In the genomic region with DNA sequence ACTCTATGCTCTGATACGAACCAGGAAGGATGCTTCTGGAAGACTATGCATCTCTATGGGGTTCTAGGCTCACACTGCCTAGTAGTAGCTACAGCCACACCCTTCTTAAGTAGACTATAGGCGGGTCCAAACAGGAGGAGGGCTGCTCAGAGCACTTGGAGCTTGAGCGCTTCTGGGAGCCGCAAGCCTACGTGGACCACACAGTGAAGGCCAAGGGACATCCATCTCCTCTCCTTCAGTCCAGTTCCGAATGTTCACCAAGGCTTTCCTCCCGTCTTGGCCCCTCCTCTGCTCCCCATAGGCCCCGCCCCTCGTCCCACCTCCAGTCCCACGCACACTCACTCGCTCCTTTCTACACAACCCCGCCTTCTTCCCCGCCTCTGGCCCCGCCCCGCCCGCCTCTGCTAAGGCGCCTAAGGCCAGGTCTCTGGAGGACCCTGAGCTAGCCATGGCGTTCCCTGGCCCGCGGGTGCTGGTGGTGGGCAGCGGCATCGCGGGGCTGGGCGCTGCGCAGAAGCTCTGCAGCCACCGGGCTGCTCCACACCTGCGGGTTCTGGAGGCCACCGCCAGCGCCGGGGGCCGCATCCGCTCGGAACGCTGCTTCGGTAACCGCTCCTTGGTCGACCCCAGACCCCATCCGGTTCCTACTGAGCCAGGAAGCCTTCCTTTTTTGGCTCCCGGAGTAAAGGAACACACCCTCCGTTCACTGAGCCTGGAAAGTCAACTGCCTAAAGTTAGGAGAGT, we compare ENCODE assay signal across 8 mouse cellular contexts. TPM values are rescaled to one million over a fixed set of nuclear protein-coding genes. Genes with fewer than 3 reads are reported as not detected.
DNase-seq lines count a peak whose midpoint lies in the region; ATAC-seq and TF ChIP-seq lines count a peak whose summit lies in the region.

No protein-coding gene starts in this region.

- peaks cover 13 to 21% of the 10 kb centered on the region in 2 experiments for H3K36me3 ChIP-seq in CH12.LX (replicated peaks in 1 of 2; ENCODE audit: control insufficient read depth in 1 of 2, insufficient read depth in 1 of 2, low read length in 1 of 2)
- no peaks in the 10 kb centered on the region for H3K36me3 ChIP-seq in forebrain, embryonic 11.5 days (ENCODE audit: control insufficient read depth, insufficient read depth, low read length)
- 0 out of 2 replicates have a peak, but pooled peaks cover 3% of the 10 kb centered on the region for H3K36me3 ChIP-seq in heart, embryonic 16.5 days (ENCODE audit: control insufficient read depth, insufficient read depth)
- H3K36me3 ChIP-seq in liver, embryonic 14.5 days (replicated peaks; ENCODE audit: control insufficient read depth, insufficient read depth, low read depth) = no peaks in the 10 kb centered on the region
- peaks cover 8% of the 10 kb centered on the region; the same call in 1 of the 2 replicates for H3K36me3 ChIP-seq in stomach, embryonic 15.5 days

- TF ChIP-seq EP300 in CH12.LX (IDR thresholded peaks at IDR 0.05; ENCODE audit: low read length) = no peak
- no peak for TF ChIP-seq EP300 in liver, embryonic 14.5 days (IDR thresholded peaks at IDR 0.05; ENCODE audit: low read depth)

- peak overlapping the region; percentile 47 to 90 (median 84) for H3K4me3 ChIP-seq in CH12.LX (replicated peaks in 1 of 3; ENCODE audit: low read depth in 2 of 3, low read length in 2 of 3, poor library complexity in 1 of 3)
- peak overlapping the region; percentile 69 for H3K4me3 ChIP-seq in forebrain, embryonic 11.5 days (ENCODE audit: low read depth, low read length)
- peak overlapping the region; percentile 72 for H3K4me3 ChIP-seq in heart, embryonic 16.5 days (ENCODE audit: low read length)
- H3K4me3 ChIP-seq in liver, embryonic 14.5 days (ENCODE audit: insufficient read depth in 1 of 2, low read depth in 2 of 2, low read length in 2 of 2) = peak overlapping the region; percentile 60 to 69
- peak overlapping the region; percentile 73 for H3K4me3 ChIP-seq in stomach, embryonic 15.5 days (replicated peaks)

- 2% methylated on average over 40 of the region's 40 CpGs for WGBS in forebrain, embryonic 11.5 days
- WGBS in heart, embryonic 16.5 days = 2% methylated on average over 40 of the region's 40 CpGs
- WGBS in liver, embryonic 14.5 days (ENCODE audit: insufficient replicate concordance) = 1% methylated on average over 40 of the region's 40 CpGs
- under 1% methylated on average over 40 of the region's 40 CpGs for WGBS in stomach, embryonic 15.5 days

- peak overlapping the region; percentile 93 for H3K27ac ChIP-seq in CH12.LX (ENCODE audit: insufficient read depth, low read depth)
- H3K27ac ChIP-seq in forebrain, embryonic 11.5 days (ENCODE audit: low read depth, low read length) = no peak overlapping the region
- H3K27ac ChIP-seq in heart, embryonic 16.5 days (ENCODE audit: low read length) = peak overlapping the region; percentile 17; the same call in 1 of the 2 replicates
- H3K27ac ChIP-seq in liver, embryonic 14.5 days = no peak overlapping the region
- H3K27ac ChIP-seq in stomach, embryonic 15.5 days = peak overlapping the region; percentile 72

- TF ChIP-seq RAD21 in CH12.LX (IDR thresholded peaks at IDR 0.05; ENCODE audit: low read depth, low read length) = no peak

- H3K79me2 ChIP-seq in CH12.LX (replicated peaks; ENCODE audit: control insufficient read depth, extremely low read depth, insufficient read depth, poor library complexity, severe bottlenecking) = peaks cover 3% of the 10 kb centered on the region

- peak overlapping the region; percentile 89 for H3K9ac ChIP-seq in CH12.LX (ENCODE audit: insufficient read depth, low read depth)
- peak overlapping the region; percentile 76 for H3K9ac ChIP-seq in forebrain, embryonic 11.5 days (ENCODE audit: low read length)
- peak overlapping the region; percentile 79 for H3K9ac ChIP-seq in heart, embryonic 16.5 days (ENCODE audit: low read length)
- H3K9ac ChIP-seq in liver, embryonic 14.5 days (replicated peaks) = peak overlapping the region; percentile 63
- peak overlapping the region; percentile 90 for H3K9ac ChIP-seq in stomach, embryonic 15.5 days

- DNase-seq in CH12.LX (ENCODE audit: extremely low read depth) = peak; percentile 96
- DNase-seq in c-Kit-positive CD71-positive TER-119-positive erythroid progenitor cells, embryonic 14.5 days (ENCODE audit: low spot score) = peak; percentile 87
- peak; percentile 97 for DNase-seq in forebrain, embryonic 11.5 days (ENCODE audit: low spot score)
- peak; percentile 97 to 99 for DNase-seq in kidney, postnatal 36 days
- peak; percentile 74 to 82 (median 77) for DNase-seq in liver, embryonic 14.5 days (ENCODE audit: low read depth in 3 of 3, low spot score in 3 of 3)
- peak; percentile 93 for DNase-seq in neural tube, embryonic 10.5 days (ENCODE audit: extremely low spot score, low spot score)

- peak; percentile 99 for ATAC-seq in forebrain, embryonic 11.5 days (replicated peaks; ENCODE audit: low FRiP score)
- ATAC-seq in heart, embryonic 16.5 days (replicated peaks; ENCODE audit: extremely low read depth, insufficient read depth, low FRiP score) = peak; percentile 98
- peak; percentile 99 for ATAC-seq in liver, embryonic 14.5 days (ENCODE audit: insufficient read depth)
- ATAC-seq in stomach, embryonic 15.5 days (ENCODE audit: insufficient read depth, low FRiP score, low read depth) = peak; percentile 97

- dilution Hi-C loops in CH12.LX (cut with MboI; ENCODE audit: extremely low pct_ligation_motif_present, extremely low pct_unique_long_range_greater_than_20kb, low sequenced_read_pairs) = no loop called here

- peaks cover 20 to 75% of the 10 kb centered on the region in 2 experiments for H3K4me1 ChIP-seq in CH12.LX (ENCODE audit: control insufficient read depth in 1 of 2, insufficient read depth in 2 of 2)
- H3K4me1 ChIP-seq in forebrain, embryonic 11.5 days (replicated peaks; ENCODE audit: control insufficient read depth, insufficient read depth, low read length) = peaks cover 3% of the 10 kb centered on the region; the same call in 1 of the 2 replicates
- H3K4me1 ChIP-seq in heart, embryonic 16.5 days (ENCODE audit: control insufficient read depth, insufficient read depth, low read length) = peaks cover 5% of the 10 kb centered on the region
- H3K4me1 ChIP-seq in liver, embryonic 14.5 days (replicated peaks; ENCODE audit: control insufficient read depth in 2 of 2, insufficient read depth in 2 of 2, low read length in 1 of 2) = peaks cover 5 to 21% of the 10 kb centered on the region in 2 experiments; a peak in 3 of 4 replicates
- peaks cover 13% of the 10 kb centered on the region for H3K4me1 ChIP-seq in stomach, embryonic 15.5 days

- H3K27me3 ChIP-seq in CH12.LX (replicated peaks) = no peaks in the 10 kb centered on the region
- no peaks in the 10 kb centered on the region for H3K27me3 ChIP-seq in forebrain, embryonic 11.5 days (ENCODE audit: control insufficient read depth, insufficient read depth, low read length)
- H3K27me3 ChIP-seq in heart, embryonic 16.5 days (ENCODE audit: control insufficient read depth, insufficient read depth, low read length) = no peaks in the 10 kb centered on the region
- no peaks in the 10 kb centered on the region for H3K27me3 ChIP-seq in liver, embryonic 14.5 days (ENCODE audit: control insufficient read depth, insufficient read depth, low read length)
- H3K27me3 ChIP-seq in stomach, embryonic 15.5 days (replicated peaks) = no peaks in the 10 kb centered on the region

- TF ChIP-seq POLR2A in CH12.LX (IDR thresholded peaks at IDR 0.05; ENCODE audit: low read depth, low read length) = peak; percentile 71

- no peaks in the 10 kb centered on the region for H3K9me3 ChIP-seq in CH12.LX (replicated peaks; ENCODE audit: low read length)
- H3K9me3 ChIP-seq in forebrain, embryonic 11.5 days (ENCODE audit: control insufficient read depth, low read length) = no peaks in the 10 kb centered on the region
- no peaks in the 10 kb centered on the region for H3K9me3 ChIP-seq in heart, embryonic 16.5 days (replicated peaks; ENCODE audit: control insufficient read depth, low read length)
- H3K9me3 ChIP-seq in liver, embryonic 14.5 days (ENCODE audit: control insufficient read depth, low read length) = no peaks in the 10 kb centered on the region
- no peaks in the 10 kb centered on the region for H3K9me3 ChIP-seq in stomach, embryonic 15.5 days

- peak overlapping the region; percentile 86 for H3K4me2 ChIP-seq in CH12.LX (ENCODE audit: insufficient read depth, low read depth, poor library complexity, severe bottlenecking)
- peak overlapping the region; percentile 85 for H3K4me2 ChIP-seq in forebrain, embryonic 11.5 days (ENCODE audit: low read depth, low read length, severe bottlenecking)
- peak overlapping the region; percentile 69 for H3K4me2 ChIP-seq in heart, embryonic 16.5 days (ENCODE audit: low read depth, low read length)
- H3K4me2 ChIP-seq in liver, embryonic 14.5 days (ENCODE audit: low read depth) = peak overlapping the region; percentile 88
- H3K4me2 ChIP-seq in stomach, embryonic 15.5 days = peak overlapping the region; percentile 67

- in situ Hi-C loops in CH12.LX (cut with MboI; ENCODE audit: low pct_ligation_motif_present, low pct_unique_long_range_greater_than_20kb, low sequenced_read_pairs) = no loop called here

- no peak for TF ChIP-seq CTCF in CH12.LX (conservative IDR thresholded peaks at IDR 0.05 in 1 of 2, IDR thresholded peaks at IDR 0.05 in 1 of 2; ENCODE audit: low read depth in 2 of 2, low read length in 2 of 2)
- TF ChIP-seq CTCF in liver, embryonic 14.5 days (IDR thresholded peaks at IDR 0.05; ENCODE audit: low read depth) = no peak

RNA-seq across cellular contexts. Expression of a gene that starts 9.2 kb away (rescaled TPM):
- total RNA-seq in CH12.LX (2012; rRNA removed) (39.8 and 43.3 TPM in 2 replicates), CH12.LX (2014; rRNA removed) (72.0 and 74.4 TPM in 2 replicates)
- 43.8 and 47.8 TPM in 2 replicates for polyA plus RNA-seq in CH12.LX (2012; ENCODE audit: insufficient read length, low read depth)
- polyA plus RNA-seq in forebrain, embryonic 11.5 days (2014; fragmentation: Nextera tagmentation; extraction: Ambion mirVana) = 143 and 147 TPM in 2 replicates
- 244 and 266 TPM in 2 replicates for polyA plus RNA-seq in heart, embryonic 16.5 days (2015; fragmentation: Nextera tagmentation; extraction: Ambion mirVana)
- 36.5 and 45.7 TPM in 2 replicates for polyA plus RNA-seq in liver, embryonic 14.5 days (2012; rRNA removed)
- 97.2 and 99.0 TPM in 2 replicates for polyA plus RNA-seq in liver, embryonic 14.5 days (2014; fragmentation: Nextera tagmentation; extraction: Ambion mirVana)
- polyA plus RNA-seq in stomach, embryonic 15.5 days (2015; fragmentation: Nextera tagmentation; extraction: Ambion mirVana) = 155 and 165 TPM in 2 replicates

RNA-seq across cellular contexts. Expression of a gene that starts 9.9 kb away (rescaled TPM):
- total RNA-seq in CH12.LX (2012; rRNA removed) (40.0 and 42.3 TPM in 2 replicates), CH12.LX (2014; rRNA removed) (34.5 and 36.6 TPM in 2 replicates)
- 30.4 and 39.7 TPM in 2 replicates for polyA plus RNA-seq in CH12.LX (2012; ENCODE audit: insufficient read length, low read depth)
- polyA plus RNA-seq in forebrain, embryonic 11.5 days (2014; fragmentation: Nextera tagmentation; extraction: Ambion mirVana) = 12.4 and 13.0 TPM in 2 replicates
- polyA plus RNA-seq in heart, embryonic 16.5 days (2015; fragmentation: Nextera tagmentation; extraction: Ambion mirVana) = 9.5 and 12.9 TPM in 2 replicates
- polyA plus RNA-seq in liver, embryonic 14.5 days (2012; rRNA removed) = 4.2 and 5.4 TPM in 2 replicates
- 10.4 and 10.5 TPM in 2 replicates for polyA plus RNA-seq in liver, embryonic 14.5 days (2014; fragmentation: Nextera tagmentation; extraction: Ambion mirVana)
- polyA plus RNA-seq in stomach, embryonic 15.5 days (2015; fragmentation: Nextera tagmentation; extraction: Ambion mirVana) = 30.6 and 33.7 TPM in 2 replicates

RNA-seq across cellular contexts. Expression of a gene that starts 11.9 kb away (rescaled TPM):
- total RNA-seq in CH12.LX (2012; rRNA removed) = 19.3 and 26.6 TPM in 2 replicates
- total RNA-seq in CH12.LX (2014; rRNA removed) = 20.7 and 29.4 TPM in 2 replicates
- 39.6 and 39.8 TPM in 2 replicates for polyA plus RNA-seq in CH12.LX (2012; ENCODE audit: insufficient read length, low read depth)
- polyA plus RNA-seq in forebrain, embryonic 11.5 days (2014; fragmentation: Nextera tagmentation; extraction: Ambion mirVana) = 27.8 and 34.1 TPM in 2 replicates
- 34.1 and 36.8 TPM in 2 replicates for polyA plus RNA-seq in heart, embryonic 16.5 days (2015; fragmentation: Nextera tagmentation; extraction: Ambion mirVana)
- 10.1 and 14.6 TPM in 2 replicates for polyA plus RNA-seq in liver, embryonic 14.5 days (2012; rRNA removed)
- 17.3 and 18.5 TPM in 2 replicates for polyA plus RNA-seq in liver, embryonic 14.5 days (2014; fragmentation: Nextera tagmentation; extraction: Ambion mirVana)
- 23.5 and 26.9 TPM in 2 replicates for polyA plus RNA-seq in stomach, embryonic 15.5 days (2015; fragmentation: Nextera tagmentation; extraction: Ambion mirVana)

RNA-seq across cellular contexts. Expression of a gene that starts 23.2 kb away (rescaled TPM):
- 0.76 and 1.8 TPM in 2 replicates for total RNA-seq in CH12.LX (2012; rRNA removed)
- not detected in 2 replicates for total RNA-seq in CH12.LX (2014; rRNA removed)
- polyA plus RNA-seq in CH12.LX (2012; ENCODE audit: insufficient read length, low read depth) = 0.64 and 0.86 TPM in 2 replicates
- polyA plus RNA-seq in forebrain, embryonic 11.5 days (2014; fragmentation: Nextera tagmentation; extraction: Ambion mirVana) = 13.5 and 15.8 TPM in 2 replicates
- 93.9 and 103 TPM in 2 replicates for polyA plus RNA-seq in heart, embryonic 16.5 days (2015; fragmentation: Nextera tagmentation; extraction: Ambion mirVana)
- polyA plus RNA-seq in liver, embryonic 14.5 days (2012; rRNA removed) = 6.3 and 6.7 TPM in 2 replicates
- 7.7 and 9.2 TPM in 2 replicates for polyA plus RNA-seq in liver, embryonic 14.5 days (2014; fragmentation: Nextera tagmentation; extraction: Ambion mirVana)
- 32.4 and 41.4 TPM in 2 replicates for polyA plus RNA-seq in stomach, embryonic 15.5 days (2015; fragmentation: Nextera tagmentation; extraction: Ambion mirVana)

RNA-seq across cellular contexts. Expression of a gene that starts 29.2 kb away (rescaled TPM):
- total RNA-seq in CH12.LX (2012; rRNA removed) (not detected in 2 replicates), CH12.LX (2014; rRNA removed) (not detected in 2 replicates)
- polyA plus RNA-seq in CH12.LX (2012; ENCODE audit: insufficient read length, low read depth) = not detected in 2 replicates
- polyA plus RNA-seq in forebrain, embryonic 11.5 days (2014; fragmentation: Nextera tagmentation; extraction: Ambion mirVana) = 0.68 and 0.71 TPM in 2 replicates
- 0.09 and 0.12 TPM in 2 replicates for polyA plus RNA-seq in heart, embryonic 16.5 days (2015; fragmentation: Nextera tagmentation; extraction: Ambion mirVana)
- polyA plus RNA-seq in liver, embryonic 14.5 days (2012; rRNA removed) = 0.01 TPM in 1 of 2 replicates, not detected in the other
- polyA plus RNA-seq in liver, embryonic 14.5 days (2014; fragmentation: Nextera tagmentation; extraction: Ambion mirVana) = not detected in 2 replicates
- 1.0 and 1.4 TPM in 2 replicates for polyA plus RNA-seq in stomach, embryonic 15.5 days (2015; fragmentation: Nextera tagmentation; extraction: Ambion mirVana)

Comparison
In these comparisons a context has a peak if more than half of its experiments do, and no peak if none do; other contexts are left out.
1. H3K27ac ChIP-seq: peak in CH12.LX (single experiment), heart, embryonic 16.5 days (single experiment) and stomach, embryonic 15.5 days (single experiment); none in forebrain, embryonic 11.5 days (single experiment) and liver, embryonic 14.5 days (single experiment).
2. Peak in every context shown above with its lines, with median percentiles within 50 percentile points of each other: DNase-seq, H3K4me2 ChIP-seq, H3K4me3 ChIP-seq, H3K9ac ChIP-seq and ATAC-seq.